Mouse (Mus musculus): ENCODE results near the gene Taar3.

The Taar3 gene

GRCm38 (mm10) chr10:23949508-23950005, at the start of gene Taar3:
Gene Taar3 (plus strand): TSS chr10:23949558.
- DNase-seq, result peak; percentile 44 to 51

- DNase-seq, result no peak
Observed at GRCm38 (mm10) chr10:23901119-23901518, 48.2 kb upstream of the Taar3 start.

GRCm38 (mm10) chr10:23905661-23906060, 43.7 kb upstream of the Taar3 start:
- DNase-seq, result no peak

DNA sequence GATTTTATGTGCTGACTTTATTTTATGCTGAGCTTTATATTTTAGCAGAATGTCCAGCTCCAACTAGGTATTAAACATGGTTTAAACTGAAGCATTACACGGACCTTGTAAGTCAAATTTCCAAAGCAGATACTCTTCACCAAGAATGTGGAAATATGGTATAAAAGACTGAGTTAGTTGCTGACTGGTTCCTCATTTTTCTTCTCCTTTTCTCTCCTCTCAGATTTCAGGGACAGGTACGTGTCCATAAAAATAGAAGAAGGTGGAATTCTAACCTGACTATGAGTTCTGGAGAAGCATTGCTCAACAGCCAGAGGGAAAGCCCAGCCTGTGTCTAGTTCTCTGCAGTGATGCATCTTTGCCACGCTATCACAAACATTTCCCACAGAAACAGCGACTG, 29.3 kb upstream of the Taar3 start, which contains the start of gene Taar1:
Gene Taar1, plus strand, starts transcription at position 301 of the 400 bp plus-strand sequence.
- DNase-seq, result no peak

GRCm38 (mm10) chr10:23922468-23922867, 26.9 kb upstream of the Taar3 start:
- no peak for DNase-seq

GRCm38 (mm10) chr10:23923941-23924340, 25.4 kb upstream of the Taar3 start:
- DNase-seq, result no peak

GRCm38 (mm10) chr10:23937613-23938012, 11.7 kb upstream of the Taar3 start:
- no peak for DNase-seq

GRCm38 (mm10) chr10:23938312-23938711, 11.0 kb upstream of the Taar3 start, which contains the start of gene Taar2:
Gene Taar2 (plus strand): TSS chr10:23938572.
- DNase-seq, result no peak

- DNase-seq, result peak in 1 of 2 experiments; percentile 26
Observed at GRCm38 (mm10) chr10:23942465-23942864, 6.9 kb upstream of the Taar3 start.

GRCm38 (mm10) chr10:23948026-23948425, 1.3 kb upstream of the Taar3 start:
- peak; percentile 40 to 66 for DNase-seq

- DNase-seq, result peak; percentile 66 to 76
Observed at GRCm38 (mm10) chr10:23951714-23952113, 2.4 kb downstream of the Taar3 start.

DNA sequence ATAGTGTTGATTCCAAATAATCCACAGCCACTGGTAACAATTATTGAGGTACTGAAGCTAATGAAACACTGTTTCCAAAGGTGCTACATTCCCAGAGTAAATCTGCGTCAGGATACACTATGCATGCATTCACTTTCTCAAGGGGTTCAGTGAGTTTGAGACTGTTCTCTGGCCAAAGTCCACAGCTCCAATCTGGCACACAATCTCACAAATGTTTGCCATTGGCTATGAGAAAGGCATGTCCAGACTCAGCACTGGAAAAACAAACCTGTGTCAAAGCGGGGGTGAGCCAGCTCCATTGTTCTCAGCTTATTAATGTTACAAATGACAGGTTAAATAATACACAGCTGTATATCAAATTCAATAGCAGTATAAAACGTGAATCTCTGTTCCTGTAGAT, 9.7 kb downstream of the Taar3 start:
- peak; percentile 46 to 66 for DNase-seq

- no peak for DNase-seq
Observed at GRCm38 (mm10) chr10:23960444-23960915, 11.1 kb downstream of the Taar3 start, which contains the start of gene Taar4. Gene Taar4 (plus strand): TSS chr10:23960494.

DNA sequence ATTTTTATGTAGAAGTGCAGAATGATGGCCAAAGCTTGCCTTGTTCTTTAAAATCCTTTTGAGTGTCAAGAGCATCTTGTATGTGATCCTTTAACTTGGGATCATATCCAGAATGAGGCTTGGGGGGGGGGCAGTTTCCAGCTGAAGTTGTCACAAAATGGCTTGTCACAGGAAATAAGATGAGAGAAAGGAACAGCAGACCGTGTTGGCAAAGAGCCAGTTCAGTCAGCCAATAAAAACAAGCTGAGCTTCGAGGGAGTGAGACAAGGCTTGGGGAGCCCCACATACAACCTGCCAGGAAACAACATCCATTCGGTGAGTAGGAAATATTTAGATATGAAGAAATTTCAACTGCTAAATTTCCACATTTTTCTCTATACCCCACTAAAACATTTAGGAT, 14.1 kb downstream of the Taar3 start:
- DNase-seq, result peak; percentile 75 to 79

GRCm38 (mm10) chr10:23964921-23965610, 15.7 kb downstream of the Taar3 start:
- DNase-seq, result no peak

GRCm38 (mm10) chr10:23970656-23971165, 21.4 kb downstream of the Taar3 start, which contains the start of gene Taar5:
Gene Taar5 (plus strand): TSS chr10:23970706.
- DNase-seq, result no peak

DNA sequence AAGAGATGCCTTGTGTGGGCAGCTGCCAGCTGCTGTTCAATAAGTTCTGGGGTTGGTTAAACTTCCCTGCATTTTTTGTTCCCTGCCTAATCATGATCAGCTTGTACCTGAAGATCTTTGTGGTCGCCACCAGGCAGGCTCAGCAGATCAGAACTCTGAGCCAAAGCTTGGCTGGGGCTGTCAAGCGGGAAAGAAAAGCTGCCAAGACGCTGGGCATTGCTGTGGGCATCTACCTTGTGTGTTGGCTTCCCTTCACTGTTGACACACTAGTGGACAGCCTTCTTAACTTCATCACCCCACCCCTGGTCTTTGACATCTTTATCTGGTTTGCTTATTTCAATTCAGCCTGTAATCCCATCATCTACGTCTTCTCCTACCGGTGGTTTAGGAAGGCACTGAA, 21.9 kb downstream of the Taar3 start:
- DNase-seq, result peak; percentile 51 to 65

GRCm38 (mm10) chr10:23977958-23978357, 28.6 kb downstream of the Taar3 start:
- no peak for DNase-seq

DNA sequence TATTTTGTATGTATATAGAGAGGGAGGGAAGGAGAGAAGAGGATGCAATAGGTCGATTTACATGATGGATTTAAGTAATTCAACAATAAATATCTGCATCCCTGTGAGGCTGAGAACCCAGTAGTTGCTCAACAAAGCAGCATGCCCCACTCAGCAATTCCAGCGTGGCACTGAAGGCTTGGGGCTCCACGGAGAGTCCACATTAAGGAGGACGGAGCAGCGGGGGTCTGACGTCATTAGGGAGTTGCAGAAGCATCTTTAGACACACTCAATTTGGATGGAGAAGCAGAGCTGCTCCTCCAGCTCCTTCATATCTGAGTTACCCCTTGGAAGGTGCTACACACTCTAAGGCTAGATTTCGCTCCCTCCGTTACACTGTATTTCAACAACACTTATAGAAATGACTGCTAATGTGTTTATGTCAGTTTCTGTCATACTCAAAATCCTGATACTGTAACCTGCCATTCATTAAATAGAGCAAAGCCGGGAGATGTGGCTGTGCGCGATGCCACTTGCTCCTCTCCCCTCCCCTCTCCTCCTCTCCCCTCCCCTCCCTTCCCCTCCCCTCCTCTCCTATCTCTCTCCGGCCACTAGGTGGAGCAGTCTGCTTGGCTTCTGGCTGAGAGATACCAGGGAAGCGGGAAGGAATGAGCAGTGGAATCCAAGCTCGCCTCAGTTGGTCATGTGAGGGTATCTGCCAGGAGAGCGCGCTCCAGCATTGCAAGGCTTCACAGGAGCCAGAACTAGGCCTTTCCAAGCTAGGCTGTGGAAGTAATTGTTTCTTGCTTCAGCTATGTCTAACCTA, 29.7 kb downstream of the Taar3 start:
- DNase-seq, result peak; percentile 88 to 91

- no peak for DNase-seq
Observed at GRCm38 (mm10) chr10:23985546-23985945, 36.2 kb downstream of the Taar3 start, which contains the start of gene Taar6. Gene Taar6 (minus strand): TSS chr10:23985646.

GRCm38 (mm10) chr10:23986419-23986818, 37.1 kb downstream of the Taar3 start:
- DNase-seq, result no peak

DNA sequence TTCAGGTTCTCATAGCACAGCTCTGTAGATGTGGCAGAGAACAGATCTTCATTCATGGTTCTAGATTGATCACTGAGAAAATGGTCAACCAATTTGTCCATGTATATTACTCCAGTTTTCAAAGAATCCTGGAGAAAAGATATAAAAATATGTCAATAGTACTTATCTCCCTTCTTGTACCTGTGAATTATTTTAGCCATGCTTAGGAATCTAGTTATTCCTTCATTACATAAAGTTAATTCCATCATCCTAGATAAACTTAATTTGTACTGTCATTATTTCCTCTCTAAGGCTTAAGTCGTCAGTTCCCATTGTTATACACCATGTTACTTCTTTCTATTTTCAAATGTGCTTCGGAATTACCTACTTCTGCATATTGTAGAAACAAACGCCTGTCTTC, 44.0 kb downstream of the Taar3 start, which contains the start of gene Taar7a:
Gene Taar7a, minus strand, starts transcription at position 101 of the 400 bp plus-strand sequence.
- no peak for DNase-seq

DNA sequence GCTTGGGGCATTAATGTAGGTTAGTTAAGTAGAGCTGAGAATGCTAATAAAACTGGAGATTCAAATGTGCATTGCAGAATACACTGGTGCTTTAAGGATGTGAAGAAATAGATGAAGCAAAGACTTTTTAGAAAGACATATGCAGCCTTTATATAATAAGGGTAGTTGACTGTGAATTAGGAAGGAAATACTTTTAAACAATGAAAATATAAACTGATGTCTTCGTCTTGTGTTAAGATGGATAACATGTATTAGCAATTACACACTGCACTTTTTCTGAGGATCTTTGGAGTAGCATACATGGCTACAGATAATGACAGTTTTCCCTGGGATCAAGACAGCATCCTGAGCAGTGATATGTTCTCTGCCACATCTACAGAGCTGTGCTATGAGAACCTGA, 50.3 kb downstream of the Taar3 start, which contains the start of gene Taar7b:
Gene Taar7b, plus strand, starts transcription at position 301 of the 400 bp plus-strand sequence.
- no peak for DNase-seq

Data from cerebellum, postnatal 14 days (tissue).